Mouse (Mus musculus): ENCODE data around the gene Trnau1ap. TPM values are rescaled to one million over a fixed set of nuclear protein-coding genes. Genes with fewer than 3 reads are reported as not detected.

Trnau1ap gene
- total and polyA plus RNA-seq, 3 experiments, result 60.7 to 80.5 (median 71.5) TPM

- Histone ChIP-seq H3K4me2 (ENCODE audit: insufficient read depth, low read depth, poor library complexity, severe bottlenecking) (no peak overlapping the region), H3K36me3 (replicated peaks in 1 of 2; ENCODE audit: control insufficient read depth in 1 of 2, insufficient read depth in 1 of 2, low read length in 1 of 2) (peaks cover 33 to 57% of the 10 kb centered on the region in 2 experiments), H3K4me1 (ENCODE audit: control insufficient read depth in 1 of 2, insufficient read depth in 2 of 2) (peaks cover 0 to 7% of the 10 kb centered on the region in 2 experiments; a peak in 2 of 4 replicates), H3K4me3 (replicated peaks in 1 of 3; ENCODE audit: low read depth in 2 of 3, low read length in 2 of 3, poor library complexity in 1 of 3) (no peak overlapping the region), H3K27me3 (replicated peaks) (no peaks in the 10 kb centered on the region), H3K9ac (ENCODE audit: insufficient read depth, low read depth) (no peak overlapping the region), H3K79me2 (replicated peaks; ENCODE audit: control insufficient read depth, extremely low read depth, insufficient read depth, poor library complexity, severe bottlenecking) (peaks cover 7% of the 10 kb centered on the region), H3K27ac (ENCODE audit: insufficient read depth, low read depth) (no peak overlapping the region), H3K9me3 (replicated peaks; ENCODE audit: low read length) (no peaks in the 10 kb centered on the region)
- dilution Hi-C loops (cut with MboI; ENCODE audit: extremely low pct_ligation_motif_present, extremely low pct_unique_long_range_greater_than_20kb, low sequenced_read_pairs) (no loop called here), in situ Hi-C loops (cut with MboI; ENCODE audit: low pct_ligation_motif_present, low pct_unique_long_range_greater_than_20kb, low sequenced_read_pairs) (no loop called here)
- DNase-seq (ENCODE audit: extremely low read depth), result no peak
- no peak for TF ChIP-seq JUND (conservative IDR thresholded peaks at IDR 0.05; ENCODE audit: low read depth, low read length)
- TF ChIP-seq GABPA (IDR thresholded peaks at IDR 0.05; ENCODE audit: insufficient replicate concordance, low read depth, low read length), result no peak
- TF ChIP-seq ZKSCAN1 (IDR thresholded peaks at IDR 0.05; ENCODE audit: borderline replicate concordance, low read depth, low read length), result no peak
- TF ChIP-seq MAX (IDR thresholded peaks at IDR 0.05; ENCODE audit: low read length), result no peak
- TF ChIP-seq NRF1 (IDR thresholded peaks at IDR 0.05; ENCODE audit: low read depth, low read length), result no peak
- no peak for TF ChIP-seq POLR2AphosphoS2 (IDR thresholded peaks at IDR 0.05; ENCODE audit: low read depth, low read length)
- TF ChIP-seq MEF2A (IDR thresholded peaks at IDR 0.05; ENCODE audit: borderline replicate concordance, low read depth, low read length), result no peak
- no peak for TF ChIP-seq ELF1 (IDR thresholded peaks at IDR 0.05; ENCODE audit: low read depth, low read length)
- TF ChIP-seq POLR2A (IDR thresholded peaks at IDR 0.05; ENCODE audit: low read depth, low read length), result no peak
- TF ChIP-seq MYC (IDR thresholded peaks at IDR 0.05; ENCODE audit: low read depth, low read length), result no peak
- TF ChIP-seq UBTF (IDR thresholded peaks at IDR 0.05; ENCODE audit: low read depth, low read length), result no peak
Observed at GRCm38 (mm10) chr4:132326481-132326880, 2.9 kb downstream of the Trnau1ap start.

- peaks cover 0 to under 1% of the 10 kb centered on the region in 2 experiments; a peak in 1 of 4 replicates for H3K4me1 ChIP-seq (ENCODE audit: control insufficient read depth in 1 of 2, insufficient read depth in 2 of 2)
- DNase-seq (ENCODE audit: extremely low read depth), result no peak
- no peaks in the 10 kb centered on the region for H3K27me3 ChIP-seq (replicated peaks)
- no peaks in the 10 kb centered on the region for H3K9me3 ChIP-seq (replicated peaks; ENCODE audit: low read length)
- H3K27ac ChIP-seq (ENCODE audit: insufficient read depth, low read depth), result no peak overlapping the region
- in situ Hi-C loops (cut with MboI; ENCODE audit: low pct_ligation_motif_present, low pct_unique_long_range_greater_than_20kb, low sequenced_read_pairs) (loop anchor here (25.0 kb wide), 1 partner anchor 197 kb away; the partner anchor contains the start of gene Sesn2), dilution Hi-C loops (cut with MboI; ENCODE audit: extremely low pct_ligation_motif_present, extremely low pct_unique_long_range_greater_than_20kb, low sequenced_read_pairs) (no loop called here)
- H3K9ac ChIP-seq (ENCODE audit: insufficient read depth, low read depth), result no peak overlapping the region
- H3K79me2 ChIP-seq (replicated peaks; ENCODE audit: control insufficient read depth, extremely low read depth, insufficient read depth, poor library complexity, severe bottlenecking), result peaks cover under 1% of the 10 kb centered on the region; the same call in 1 of the 2 replicates
- H3K4me2 ChIP-seq (ENCODE audit: insufficient read depth, low read depth, poor library complexity, severe bottlenecking), result no peak overlapping the region
- no peak overlapping the region for H3K4me3 ChIP-seq (replicated peaks in 1 of 3; ENCODE audit: low read depth in 2 of 3, low read length in 2 of 3, poor library complexity in 1 of 3)
- peaks cover 52 to 82% of the 10 kb centered on the region in 2 experiments for H3K36me3 ChIP-seq (replicated peaks in 1 of 2; ENCODE audit: control insufficient read depth in 1 of 2, insufficient read depth in 1 of 2, low read length in 1 of 2)
- TF ChIP-seq USF2 (conservative IDR thresholded peaks at IDR 0.05; ENCODE audit: low read depth, low read length), result no peak
- TF ChIP-seq TCF12 (IDR thresholded peaks at IDR 0.05; ENCODE audit: low read depth, low read length), result no peak
Observed at GRCm38 (mm10) chr4:132315711-132316110, 13.6 kb downstream of the Trnau1ap start.

GRCm38 (mm10) chr4:132312627-132313026, 16.7 kb downstream of the Trnau1ap start:
- no peak overlapping the region for H3K27ac ChIP-seq (ENCODE audit: insufficient read depth, low read depth)
- in situ Hi-C loops (cut with MboI; ENCODE audit: low pct_ligation_motif_present, low pct_unique_long_range_greater_than_20kb, low sequenced_read_pairs) (loop anchor here (25.0 kb wide), 1 partner anchor 200 kb away; the partner anchor contains the start of gene Sesn2), dilution Hi-C loops (cut with MboI; ENCODE audit: extremely low pct_ligation_motif_present, extremely low pct_unique_long_range_greater_than_20kb, low sequenced_read_pairs) (no loop called here)
- H3K36me3 ChIP-seq (replicated peaks in 1 of 2; ENCODE audit: control insufficient read depth in 1 of 2, insufficient read depth in 1 of 2, low read length in 1 of 2), result peaks cover 43 to 70% of the 10 kb centered on the region in 2 experiments
- no peaks in the 10 kb centered on the region for H3K27me3 ChIP-seq (replicated peaks)
- DNase-seq (ENCODE audit: extremely low read depth), result no peak
- H3K4me2 ChIP-seq (ENCODE audit: insufficient read depth, low read depth, poor library complexity, severe bottlenecking), result no peak overlapping the region
- H3K9me3 ChIP-seq (replicated peaks; ENCODE audit: low read length), result no peaks in the 10 kb centered on the region
- peaks cover 0 to 8% of the 10 kb centered on the region in 2 experiments; a peak in 1 of 4 replicates for H3K4me1 ChIP-seq (ENCODE audit: control insufficient read depth in 1 of 2, insufficient read depth in 2 of 2)
- no peak overlapping the region for H3K4me3 ChIP-seq (replicated peaks in 1 of 3; ENCODE audit: low read depth in 2 of 3, low read length in 2 of 3, poor library complexity in 1 of 3)
- H3K9ac ChIP-seq (ENCODE audit: insufficient read depth, low read depth), result no peak overlapping the region
- peaks cover 16% of the 10 kb centered on the region for H3K79me2 ChIP-seq (replicated peaks; ENCODE audit: control insufficient read depth, extremely low read depth, insufficient read depth, poor library complexity, severe bottlenecking)
- TF ChIP-seq SMC3 (IDR thresholded peaks at IDR 0.05; ENCODE audit: low read depth, low read length) (no peak), ZKSCAN1 (IDR thresholded peaks at IDR 0.05; ENCODE audit: borderline replicate concordance, low read depth, low read length) (peak; percentile 16; the same call in 1 of the 2 replicates)
